9 mouse cellular contexts compared by ENCODE assay signal in the genomic region with DNA sequence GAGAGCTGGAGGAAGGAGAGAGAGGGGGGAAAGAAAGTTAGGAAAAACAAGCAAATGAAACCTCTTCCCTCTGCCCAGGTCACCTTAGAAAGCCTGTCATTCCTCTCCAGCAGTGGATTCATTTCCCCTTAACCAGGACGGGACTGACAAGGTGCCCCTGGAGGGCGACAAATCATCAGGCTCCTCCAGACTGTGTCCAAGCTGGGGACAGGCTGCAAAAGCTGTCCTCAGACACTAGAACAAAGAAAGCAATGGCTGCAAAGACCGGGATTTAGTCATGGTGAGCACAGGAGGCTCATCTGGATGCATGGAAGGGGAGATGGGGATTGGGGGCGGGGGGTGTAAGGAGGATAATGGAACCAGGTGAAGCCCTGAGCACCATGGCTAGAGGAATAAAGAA.
A peak's percentile ranks its signal among the peaks of the same experiment; 100 is the strongest.
DNase-seq lines count a peak whose midpoint lies in the region; ATAC-seq and TF ChIP-seq lines count a peak whose summit lies in the region.
"Had no signal": no experiment of that assay in that cellular context is flagged by ENCODE, and none has a peak within 500 bp of the region (broad histone marks: within the 10 kb centered on the region; RNA-seq: fewer than 3 reads in every experiment).

No protein-coding gene starts in this region.

- no peak overlapping the region for H3K4me3 ChIP-seq in intestine, postnatal 0 days (ENCODE audit: low read depth, low read length)
- H3K4me3 ChIP-seq in intestine, embryonic 15.5 days (replicated peaks): no peak overlapping the region
- no peak overlapping the region for H3K4me3 ChIP-seq in hindbrain, postnatal 0 days (ENCODE audit: low read length)
- H3K4me3 ChIP-seq: embryonic facial prominence, embryonic 12.5 days had no signal

- 54% methylated on average over 4 of the region's 4 CpGs for WGBS in intestine, postnatal 0 days
- 44% methylated on average over 4 of the region's 4 CpGs for WGBS in intestine, embryonic 15.5 days
- WGBS in hindbrain, postnatal 0 days: 31% methylated on average over 4 of the region's 4 CpGs

- H3K36me3 ChIP-seq in intestine, postnatal 0 days (ENCODE audit: control insufficient read depth, insufficient read depth): no peaks in the 10 kb centered on the region
- no peaks in the 10 kb centered on the region for H3K36me3 ChIP-seq in intestine, embryonic 15.5 days
- no peaks in the 10 kb centered on the region for H3K36me3 ChIP-seq in hindbrain, postnatal 0 days (ENCODE audit: insufficient read depth, low read length)
- H3K36me3 ChIP-seq: embryonic facial prominence, embryonic 12.5 days had no signal

- DNase-seq in adrenal gland, adult 2 months: peak; percentile 15
- DNase-seq in adrenal gland, postnatal 25 days: no peak
- peak; percentile 19 for DNase-seq in brain, adult 2 months (ENCODE audit: low read depth, low spot score)
- peak; percentile 62 for DNase-seq in hindbrain, postnatal 0 days (ENCODE audit: low spot score)
- DNase-seq in layer of hippocampus, postnatal 36 days: no peak
- no peak for DNase-seq in left cerebral cortex, adult 9 months (ENCODE audit: low spot score in 2 of 2)

- H3K27ac ChIP-seq in intestine, postnatal 0 days (ENCODE audit: low read depth, low read length): no peak overlapping the region
- H3K27ac ChIP-seq in intestine, embryonic 15.5 days: no peak overlapping the region
- H3K27ac ChIP-seq in hindbrain, postnatal 0 days: no peak overlapping the region
- H3K27ac ChIP-seq: embryonic facial prominence, embryonic 12.5 days had no signal

- no peaks in the 10 kb centered on the region for H3K9me3 ChIP-seq in intestine, postnatal 0 days (ENCODE audit: control insufficient read depth)
- H3K9me3 ChIP-seq in intestine, embryonic 15.5 days: no peaks in the 10 kb centered on the region
- H3K9me3 ChIP-seq in hindbrain, postnatal 0 days (ENCODE audit: low read length): no peaks in the 10 kb centered on the region

- no peak overlapping the region for H3K4me2 ChIP-seq in intestine, postnatal 0 days (replicated peaks; ENCODE audit: low read depth)
- H3K4me2 ChIP-seq in intestine, embryonic 15.5 days (replicated peaks): no peak overlapping the region
- H3K4me2 ChIP-seq in hindbrain, postnatal 0 days (ENCODE audit: low read depth, low read length): no peak overlapping the region
- H3K4me2 ChIP-seq: embryonic facial prominence, embryonic 12.5 days had no signal

- ATAC-seq in intestine, postnatal 0 days: no peak
- no peak for ATAC-seq in intestine, embryonic 15.5 days
- peak; percentile 62; the same call in 1 of the 2 replicates for ATAC-seq in hindbrain, postnatal 0 days

- TF ChIP-seq CTCF in intestine, postnatal 0 days (IDR thresholded peaks at IDR 0.05; ENCODE audit: low read depth): peak; percentile 33
- TF ChIP-seq CTCF in hindbrain, postnatal 0 days (IDR thresholded peaks at IDR 0.05; ENCODE audit: low read depth): peak; percentile 63

- H3K4me1 ChIP-seq in intestine, postnatal 0 days (replicated peaks; ENCODE audit: control insufficient read depth, insufficient read depth, low read length): no peaks in the 10 kb centered on the region
- no peaks in the 10 kb centered on the region for H3K4me1 ChIP-seq in intestine, embryonic 15.5 days (replicated peaks)
- no peaks in the 10 kb centered on the region for H3K4me1 ChIP-seq in hindbrain, postnatal 0 days (ENCODE audit: insufficient read depth, low read length)
- H3K4me1 ChIP-seq: embryonic facial prominence, embryonic 12.5 days had no signal

- H3K9ac ChIP-seq in intestine, postnatal 0 days (ENCODE audit: low read depth, low read length): no peak overlapping the region
- no peak overlapping the region for H3K9ac ChIP-seq in intestine, embryonic 15.5 days
- H3K9ac ChIP-seq in hindbrain, postnatal 0 days (replicated peaks; ENCODE audit: low read length): no peak overlapping the region
- H3K9ac ChIP-seq: embryonic facial prominence, embryonic 12.5 days had no signal

- no peaks in the 10 kb centered on the region for H3K27me3 ChIP-seq in intestine, postnatal 0 days (replicated peaks; ENCODE audit: control insufficient read depth, insufficient read depth, low read length)
- no peaks in the 10 kb centered on the region for H3K27me3 ChIP-seq in intestine, embryonic 15.5 days (replicated peaks)
- H3K27me3 ChIP-seq in hindbrain, postnatal 0 days (ENCODE audit: insufficient read depth, low read length): no peaks in the 10 kb centered on the region
- H3K27me3 ChIP-seq: embryonic facial prominence, embryonic 12.5 days had no signal

Comparison
In these comparisons a context has a peak if more than half of its experiments do, and no peak if none do; other contexts are left out.
1. DNase-seq: peak in adrenal gland, adult 2 months (single experiment), brain, adult 2 months (single experiment) and hindbrain, postnatal 0 days (single experiment); none in adrenal gland, postnatal 25 days (single experiment), layer of hippocampus, postnatal 36 days (0 of 2) and left cerebral cortex, adult 9 months (0 of 2).